Mouse (Mus musculus) liver, postnatal 0 days (tissue): Measurements from ENCODE around the gene Shisal2a.
A peak's percentile ranks its signal among the peaks of the same experiment; 100 is the strongest.

Experiments used
- CTCF ChIP-seq: sonication (generic); IDR thresholded peaks from 2 replicates; pipeline ENCODE4 v1.5.1; 2016; ENCODE audit warnings: antibody characterized with exemption, low read depth
- EP300 ChIP-seq: IDR thresholded peaks from 2 replicates; pipeline ENCODE4 v1.6.1; 2016; ENCODE audit warnings: antibody characterized with exemption, low read depth, mild to moderate bottlenecking

- TF ChIP-seq CTCF (peak; percentile 34; the same call in 1 of the 2 replicates), EP300 (no peak)
Observed at GRCm38 (mm10) chr4:108369254-108369653, 13.9 kb downstream of the Shisal2a start.
